Mouse (Mus musculus) adrenal gland, postnatal 36 days (tissue): ENCODE results near the gene Gsg1. TPM values are rescaled to one million over a fixed set of nuclear protein-coding genes. Genes with fewer than 3 reads are reported as not detected.

Experiments
- DNase-seq, 2 experiments: peaks; one replicate each; pipeline ENCODE4 v3.0.0; 2021; ENCODE audit warnings: mixed read lengths in 1 of 2
- total RNA-seq, 2 experiments: library from RNA; stranded (reverse); gene quantifications; 2 replicates each; pipeline ENCODE4 v1.2.3; 2021

The Gsg1 gene
- total RNA-seq, 2 experiments from 2014 or later = not detected

- no peak for DNase-seq
Measured at GRCm38 (mm10) chr6:135205802-135206201, 48.3 kb downstream of the Gsg1 start.

- DNase-seq = no peak
Measured at GRCm38 (mm10) chr6:135204869-135205268, 49.3 kb downstream of the Gsg1 start.

GRCm38 (mm10) chr6:135203737-135204136 is 50.4 kb downstream of the Gsg1 start:
- DNase-seq = no peak

GRCm38 (mm10) chr6:135202668-135203067 is 51.5 kb downstream of the Gsg1 start:
- DNase-seq = no peak

GRCm38 (mm10) chr6:135200122-135200957 is 53.8 kb downstream of the Gsg1 start:
- DNase-seq = no peak

- DNase-seq = no peak
Measured at GRCm38 (mm10) chr6:135198726-135199125, 55.4 kb downstream of the Gsg1 start.

GRCm38 (mm10) chr6:135197921-135198532 is 56.1 kb downstream of the Gsg1 start, which contains the start of the genes Fam234b and Hebp1:
Gene Fam234b, plus strand, starts transcription at chr6:135197977.
Gene Hebp1, minus strand, starts transcription at chr6:135198022.
- DNase-seq = peak; percentile 90 to 95

- DNase-seq = no peak
Measured at GRCm38 (mm10) chr6:135197446-135197845, 56.7 kb downstream of the Gsg1 start.

- no peak for DNase-seq
Measured at GRCm38 (mm10) chr6:135196707-135197106, 57.4 kb downstream of the Gsg1 start.

GRCm38 (mm10) chr6:135194907-135195306 is 59.2 kb downstream of the Gsg1 start:
- no peak for DNase-seq

- DNase-seq = no peak
Measured at GRCm38 (mm10) chr6:135193733-135194132, 60.4 kb downstream of the Gsg1 start.

GRCm38 (mm10) chr6:135192993-135193392 is 61.2 kb downstream of the Gsg1 start:
- peak; percentile 61 to 63 for DNase-seq

- DNase-seq = no peak
Measured at GRCm38 (mm10) chr6:135191906-135192305, 62.2 kb downstream of the Gsg1 start.

GRCm38 (mm10) chr6:135190122-135190521 is 64.0 kb downstream of the Gsg1 start:
- DNase-seq = no peak

- no peak for DNase-seq
Measured at GRCm38 (mm10) chr6:135188629-135189028, 65.5 kb downstream of the Gsg1 start.

Other genes starting within 250 kb of the Gsg1 start
- 10 to 100 TPM; 63.1 to 63.2 TPM for gene Ddx47, start 242.7 kb downstream of the Gsg1 start, total RNA-seq
- 1 to 10 TPM in 1 of 2 experiments, under 1 TPM in 1; 0.72 to 1.1 TPM for gene Gprc5a, start 188.7 kb downstream of the Gsg1 start, total RNA-seq
- gene Gprc5d, start 136.1 kb downstream of the Gsg1 start, total RNA-seq = not detected
- 10 to 100 TPM; 26.5 to 31.9 TPM for gene Fam234b, start 56.4 kb downstream of the Gsg1 start, total RNA-seq
- gene Hebp1, start 56.3 kb downstream of the Gsg1 start, total RNA-seq = 10 to 100 TPM; 18.2 to 28.0 TPM
- not detected for gene Pbp2, start 56.1 kb upstream of the Gsg1 start, total RNA-seq
- gene Emp1, start 108.2 kb upstream of the Gsg1 start, total RNA-seq = 10 to 100 TPM; 25.9 to 46.9 TPM